Mouse (Mus musculus) bone marrow, adult 2 months (tissue): ENCODE data around the gene Slc5a10. TPM values are rescaled to one million over a fixed set of nuclear protein-coding genes. Genes with fewer than 3 reads are reported as not detected.

Source experiments
- H3K27ac ChIP-seq: fragments of 200-500 bp; 2 replicates; pipeline ENCODE4 v1.5.1; 2012; ENCODE audit warnings: low read depth, mild to moderate bottlenecking, control low read depth, inconsistent platforms, low read length; ENCODE audit not compliant: control insufficient read depth, poor library complexity, insufficient read depth
- H3K4me1 ChIP-seq: fragments of 200-500 bp; 2 replicates; pipeline ENCODE4 v1.6.1; 2011; ENCODE audit warnings: low read length; ENCODE audit not compliant: control insufficient read depth, insufficient read depth
- H3K4me3 ChIP-seq: fragments of 200-500 bp; replicated peaks from 2 replicates; pipeline ENCODE3; 2011; ENCODE audit warnings: mild to moderate bottlenecking, low read depth, low read length, control low read depth; ENCODE audit not compliant: control insufficient read depth
- CTCF ChIP-seq: fragments of 200-500 bp; IDR thresholded peaks from 2 replicates; pipeline ENCODE4 v1.5.1; 2011; ENCODE audit warnings: low read length, control low read depth; ENCODE audit not compliant: control insufficient read depth, insufficient read depth
- POLR2A ChIP-seq: fragments of 200-500 bp; IDR thresholded peaks from 2 replicates; pipeline ENCODE4 v1.6.1; 2011; ENCODE audit warnings: low read depth, mild to moderate bottlenecking, control low read depth, low read length, borderline replicate concordance; ENCODE audit not compliant: control insufficient read depth
- whole genome bisulfite sequencing: fragments of 180-500 bp; shearing (Covaris S2); methylation state at CpG from one replicate; pipeline ENCODE4 v1.1.7; 2018; 5-methylcytosine and 5-hydroxymethylcytosine counted together
- polyA plus RNA-seq: library from polyadenylated mRNA; stranded (reverse); fragments of >200 nt; gene quantifications from 2 replicates; pipeline ENCODE4 v1.2.4, GENCODE M21; 2011; ENCODE audit warnings: low replicate concordance; ENCODE audit not compliant: missing spikeins, insufficient read depth, insufficient read length

The Slc5a10 gene
- not detected in 2 replicates for polyA plus RNA-seq

DNA sequence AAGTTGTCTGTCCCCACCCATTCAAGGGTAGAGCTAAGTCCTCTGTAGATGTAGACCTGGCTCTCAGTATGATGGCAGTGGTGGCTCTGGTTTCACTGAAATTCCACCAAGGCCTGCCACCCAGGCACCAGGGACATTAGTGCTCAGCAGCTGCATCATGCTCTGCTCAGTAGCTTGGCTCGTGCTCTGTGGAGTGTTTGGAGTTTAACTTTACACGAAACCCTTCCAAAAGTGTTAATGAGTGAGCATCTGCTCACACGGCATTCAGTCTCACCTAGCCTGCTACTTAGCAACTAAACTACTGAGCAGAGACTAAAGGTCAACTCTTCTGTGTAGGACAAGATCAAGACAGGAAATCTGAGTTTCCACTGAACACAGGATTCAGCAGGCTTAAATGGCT is at the start of gene Slc5a10:
Gene Slc5a10 (minus strand): TSS at position 191 of the 400 bp plus-strand sequence.
- WGBS: 83% methylated on average over 3 of the region's 3 CpGs
- H3K27ac ChIP-seq: no peak within 1 kb of the TSS
- no peaks in the 10 kb centered on the region for H3K4me1 ChIP-seq
- TF ChIP-seq POLR2A (no peak), CTCF (no peak)
- H3K4me3 ChIP-seq: no peak within 1 kb of the TSS

DNA sequence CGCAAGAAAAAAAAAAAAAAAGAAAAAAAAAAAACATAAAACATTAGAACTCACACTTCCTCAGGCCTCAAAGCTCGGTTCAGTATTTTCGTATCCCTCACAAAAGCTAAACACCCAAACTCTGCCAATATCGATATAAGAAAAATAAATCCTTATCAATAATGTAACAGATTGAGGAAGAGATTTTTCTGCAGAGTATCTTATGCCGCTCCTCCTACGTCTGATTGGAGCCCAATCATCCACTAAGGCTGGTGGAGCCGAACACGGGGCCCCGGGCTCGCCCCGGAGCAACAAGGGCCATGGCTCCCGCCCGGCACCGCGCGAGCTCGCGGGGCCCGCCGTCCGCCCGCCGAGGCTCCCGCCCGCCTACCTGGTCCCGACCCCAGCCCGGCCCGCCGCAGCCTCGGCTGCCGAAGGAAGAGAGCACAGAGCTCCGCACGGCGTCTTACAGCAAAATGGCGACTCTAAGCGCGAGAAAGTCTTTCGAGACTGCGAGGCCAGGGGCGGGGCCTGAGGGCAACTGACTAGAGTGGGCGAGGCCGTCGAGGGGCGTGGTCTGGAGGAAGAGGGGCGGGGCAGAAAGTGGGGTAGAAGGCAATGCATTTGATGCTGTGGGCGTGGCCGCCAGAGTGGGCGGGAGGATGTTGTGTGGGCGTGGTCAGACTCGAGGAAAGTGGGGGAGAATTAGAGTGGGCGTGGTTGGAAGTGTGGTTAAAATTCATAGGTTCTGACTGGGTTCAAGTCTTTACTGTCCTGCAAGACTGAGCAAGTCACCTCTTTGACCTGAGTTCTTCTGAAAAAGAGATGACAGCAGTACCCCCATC is 41.2 kb upstream of the Slc5a10 start, which contains the start of gene Prpsap2:
Gene Prpsap2 (minus strand): TSS at position 505 of the 824 bp plus-strand sequence.
- Histone ChIP-seq H3K4me1 (no peaks in the 10 kb centered on the region; the same call in 1 of the 2 replicates), H3K27ac (peak within 1 kb of the TSS; percentile 88), H3K4me3 (peak within 1 kb of the TSS; percentile 50)
- 2% methylated on average over 51 of the region's 51 CpGs for whole genome bisulfite sequencing
- TF ChIP-seq POLR2A (peak; percentile 84; the same call in 1 of the 2 replicates), CTCF (no peak)

DNA sequence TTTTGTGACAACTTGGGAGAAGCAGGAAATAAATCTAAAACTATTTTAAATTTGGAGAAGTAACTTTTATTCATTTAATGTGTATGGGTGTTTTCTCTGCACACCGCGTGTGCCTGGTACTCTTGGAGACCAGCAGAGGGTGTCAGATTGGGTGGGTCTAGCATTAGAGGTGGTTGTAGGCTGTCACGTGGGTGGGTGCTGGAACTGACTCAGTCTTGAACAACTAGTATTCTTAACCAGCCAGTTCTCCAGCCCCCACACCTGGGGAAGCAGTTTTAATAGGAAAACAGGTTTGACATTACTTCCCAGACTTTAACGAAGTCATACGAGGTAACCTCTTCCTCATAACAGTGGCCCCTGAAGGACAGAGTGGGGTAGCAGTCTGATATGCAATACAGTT is 39.9 kb upstream of the Slc5a10 start:
- H3K27ac ChIP-seq: no peak overlapping the region
- no peak for TF ChIP-seq POLR2A
- peak; percentile 16; the same call in 1 of the 2 replicates for TF ChIP-seq CTCF

DNA sequence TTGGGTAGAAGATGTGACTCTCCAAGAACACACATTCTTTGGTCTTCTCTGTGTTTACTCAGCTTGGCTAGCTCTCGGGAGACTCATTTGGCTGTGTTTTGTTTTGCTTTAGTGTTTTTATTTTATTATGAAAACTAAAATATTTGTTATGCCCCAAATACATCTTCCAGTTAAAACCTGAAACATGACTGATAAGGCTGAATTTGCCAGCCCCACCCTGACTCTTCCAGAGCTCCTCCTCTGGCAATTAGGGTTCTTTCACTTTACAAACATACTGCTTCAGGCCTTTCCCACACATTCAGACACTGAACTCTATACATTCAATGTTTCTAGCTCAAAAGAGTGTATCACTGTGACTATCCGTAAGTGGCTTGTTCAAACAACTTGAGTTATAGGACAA is 36.5 kb upstream of the Slc5a10 start:
- peaks cover 2% of the 10 kb centered on the region; the same call in 1 of the 2 replicates for H3K4me1 ChIP-seq
- WGBS: 70% methylated on average over 2 of the region's 2 CpGs

More for the DNA sequence above, 39.9 kb upstream of the Slc5a10 start:
- Histone ChIP-seq H3K4me1 (peaks cover 2% of the 10 kb centered on the region; the same call in 1 of the 2 replicates), H3K4me3 (no peak overlapping the region)
- 7% methylated on average over 5 of the region's 5 CpGs for WGBS

DNA sequence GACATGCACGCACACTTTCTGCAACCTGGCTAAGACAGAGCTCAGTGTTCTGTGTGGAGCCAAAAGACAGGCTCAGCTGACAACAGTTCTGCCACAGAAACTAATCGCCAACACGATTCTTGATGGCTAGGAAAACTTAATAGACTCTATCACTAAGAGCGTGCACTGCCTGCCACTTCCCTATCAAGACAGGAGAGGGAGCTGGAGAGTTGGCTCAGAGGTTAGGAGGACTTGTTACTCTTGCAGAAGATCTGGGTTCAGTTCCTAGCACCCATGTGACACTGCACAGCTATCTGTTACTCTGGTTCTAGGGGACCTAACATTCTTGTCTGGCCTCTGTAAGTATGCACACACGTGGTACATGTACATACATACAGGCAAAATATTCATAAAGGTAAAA is 31.0 kb upstream of the Slc5a10 start:
- peak; percentile 48 for TF ChIP-seq CTCF
- no peak for TF ChIP-seq POLR2A
- no peak overlapping the region for H3K27ac ChIP-seq
- H3K4me3 ChIP-seq: no peak overlapping the region
- 69% methylated on average over 5 of the region's 5 CpGs for WGBS
- peaks cover under 1% of the 10 kb centered on the region; the same call in 1 of the 2 replicates for H3K4me1 ChIP-seq

More for the DNA sequence above, 36.5 kb upstream of the Slc5a10 start:
- TF ChIP-seq POLR2A (no peak), CTCF (no peak)
- Histone ChIP-seq H3K4me3 (no peak overlapping the region), H3K27ac (no peak overlapping the region; the same call in 1 of the 2 replicates)

DNA sequence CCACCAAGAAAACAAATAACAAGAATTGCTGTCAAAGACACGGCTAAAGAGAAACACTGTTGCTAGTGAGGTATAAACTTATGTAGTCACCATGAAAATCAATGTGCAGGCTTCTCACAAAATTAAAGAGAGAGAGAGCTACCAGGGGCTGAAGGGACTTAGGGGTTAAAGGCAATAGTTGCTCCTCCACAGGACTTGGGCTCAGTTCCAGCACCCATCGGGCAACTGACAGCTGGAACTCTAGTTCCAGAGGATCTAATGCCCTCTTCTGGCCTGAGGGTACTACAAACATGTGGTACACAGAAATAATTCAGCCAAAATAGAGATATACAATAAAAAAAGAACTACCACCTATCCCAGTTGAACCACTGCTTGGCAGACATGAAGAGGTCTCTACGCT is 26.5 kb upstream of the Slc5a10 start:
- Histone ChIP-seq H3K4me3 (no peak overlapping the region), H3K27ac (no peak overlapping the region), H3K4me1 (no peaks in the 10 kb centered on the region)
- 68% methylated on average over 3 of the region's 3 CpGs for WGBS
- TF ChIP-seq CTCF: no peak
- TF ChIP-seq POLR2A: no peak

DNA sequence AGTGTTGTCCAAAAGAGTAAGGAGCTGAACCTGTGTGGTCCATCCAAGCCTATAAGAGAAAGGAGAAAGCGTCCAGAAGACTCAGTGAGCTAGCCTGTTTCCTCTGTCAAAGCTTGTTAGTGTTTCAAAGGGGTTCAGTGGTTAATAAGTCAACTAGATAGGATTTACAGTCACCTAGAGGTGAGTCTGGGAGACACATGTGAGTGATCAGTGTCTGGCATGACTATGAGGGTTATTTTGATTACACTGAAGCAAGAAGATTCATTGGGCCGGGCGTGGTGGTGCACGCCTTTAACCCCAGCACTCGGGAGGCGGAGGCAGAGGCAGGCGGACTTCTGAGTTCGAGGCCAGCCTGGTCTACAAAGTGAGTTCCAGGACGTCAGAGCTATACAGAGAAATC is 25.2 kb upstream of the Slc5a10 start:
- TF ChIP-seq CTCF (no peak), POLR2A (no peak)
- WGBS: 92% methylated on average over 9 of the region's 9 CpGs
- Histone ChIP-seq H3K27ac (no peak overlapping the region), H3K4me1 (no peaks in the 10 kb centered on the region), H3K4me3 (no peak overlapping the region)

DNA sequence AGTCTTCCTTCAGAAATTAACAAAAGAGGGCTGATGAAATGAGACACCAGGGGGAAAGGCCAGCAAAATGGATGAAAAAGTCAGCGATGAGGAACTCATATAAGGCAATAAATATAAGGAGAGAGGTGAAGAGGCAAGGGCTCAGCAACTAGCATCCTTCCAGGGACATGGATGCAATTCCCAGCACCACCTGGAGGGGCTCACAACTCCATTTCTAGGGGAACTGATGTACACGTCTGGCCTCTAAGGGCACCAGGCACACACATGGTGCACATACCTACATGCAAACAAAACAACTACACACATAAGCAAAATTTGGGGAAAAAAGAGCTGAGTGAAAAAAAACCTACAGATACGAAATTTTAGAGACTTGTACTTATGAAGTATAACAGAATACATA is 23.8 kb upstream of the Slc5a10 start:
- 69% methylated on average over 3 of the region's 3 CpGs for WGBS
- Histone ChIP-seq H3K4me1 (no peaks in the 10 kb centered on the region), H3K4me3 (no peak overlapping the region), H3K27ac (no peak overlapping the region)
- TF ChIP-seq CTCF (no peak), POLR2A (no peak)

DNA sequence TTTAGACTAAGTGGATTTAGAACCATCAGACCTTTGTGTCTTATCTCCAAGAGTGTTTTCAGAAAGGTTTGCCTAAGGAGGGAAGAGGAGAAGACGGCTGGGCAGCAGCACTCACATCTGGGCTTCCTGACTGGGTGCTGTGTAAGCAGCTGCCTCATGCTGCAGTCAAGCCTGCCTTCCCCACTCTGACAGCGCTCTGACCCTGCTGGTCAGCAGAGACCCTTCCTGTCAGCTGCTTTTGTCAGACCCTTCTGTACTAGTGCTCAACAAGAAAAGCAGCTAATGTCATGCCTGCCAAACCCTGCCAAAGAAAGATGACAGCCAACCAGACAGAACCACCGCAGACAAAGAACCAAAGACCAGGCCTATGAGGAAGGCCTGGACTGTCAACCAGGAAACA is 23.1 kb upstream of the Slc5a10 start:
- H3K4me3 ChIP-seq: no peak overlapping the region
- TF ChIP-seq CTCF: no peak
- TF ChIP-seq POLR2A: no peak
- no peak overlapping the region for H3K27ac ChIP-seq
- no peaks in the 10 kb centered on the region for H3K4me1 ChIP-seq
- WGBS: 83% methylated on average over 3 of the region's 3 CpGs
